Mouse (Mus musculus): ENCODE measurements at regions not wholly inside any gene's neighbourhood (a gene's known extent, or its start where the extent isn't known, plus 50 kb on each side); places are given as distances from the start of the nearest gene placed in this dataset.
A peak's percentile ranks its signal among the peaks of the same experiment; 100 is the strongest.

DNA sequence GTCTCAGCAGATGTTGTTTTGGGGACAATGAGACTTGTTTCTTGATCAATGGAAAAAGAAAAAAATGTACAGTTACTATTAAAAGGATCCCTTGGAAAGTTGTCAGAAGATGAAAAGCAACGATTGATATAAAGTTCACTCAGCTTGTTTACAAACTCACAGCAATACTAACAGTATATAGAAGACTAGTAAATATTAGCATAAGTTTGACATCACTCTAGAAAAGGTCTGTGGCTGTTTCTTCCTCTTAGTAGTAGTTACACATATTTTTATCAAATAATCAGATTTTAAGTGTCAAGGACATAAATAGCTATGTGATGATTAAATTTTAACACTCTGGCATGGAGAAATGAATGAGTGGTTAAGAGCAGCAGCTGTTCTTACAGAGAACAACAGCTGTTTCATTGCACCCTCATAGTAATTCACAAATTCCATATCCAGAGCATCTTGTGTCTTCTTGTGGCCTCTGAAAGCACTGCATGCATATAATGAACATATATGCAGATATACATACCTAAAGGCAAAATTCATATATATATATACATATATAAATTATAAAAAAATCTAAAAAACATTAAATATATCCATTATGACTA is 179.1 kb upstream of the Pcdh10 start:
- Histone ChIP-seq H3K9ac (no peak overlapping the region), H3K27ac (no peak overlapping the region), H3K4me2 (no peak overlapping the region), H3K27me3 (no peaks in the 10 kb centered on the region), H3K9me3 (no peaks in the 10 kb centered on the region), H3K4me1 (0 out of 2 replicates have a peak, but pooled peaks cover under 1% of the 10 kb centered on the region), H3K4me3 (no peak overlapping the region), H3K36me3 (no peaks in the 10 kb centered on the region)
- ATAC-seq (ENCODE audit: borderline replicate concordance, extremely low read depth, low FRiP score, low TSS enrichment): peak; percentile 52; the same call in 1 of the 2 replicates
- WGBS: 44% methylated on average over 1 of the region's 1 CpGs

DNA sequence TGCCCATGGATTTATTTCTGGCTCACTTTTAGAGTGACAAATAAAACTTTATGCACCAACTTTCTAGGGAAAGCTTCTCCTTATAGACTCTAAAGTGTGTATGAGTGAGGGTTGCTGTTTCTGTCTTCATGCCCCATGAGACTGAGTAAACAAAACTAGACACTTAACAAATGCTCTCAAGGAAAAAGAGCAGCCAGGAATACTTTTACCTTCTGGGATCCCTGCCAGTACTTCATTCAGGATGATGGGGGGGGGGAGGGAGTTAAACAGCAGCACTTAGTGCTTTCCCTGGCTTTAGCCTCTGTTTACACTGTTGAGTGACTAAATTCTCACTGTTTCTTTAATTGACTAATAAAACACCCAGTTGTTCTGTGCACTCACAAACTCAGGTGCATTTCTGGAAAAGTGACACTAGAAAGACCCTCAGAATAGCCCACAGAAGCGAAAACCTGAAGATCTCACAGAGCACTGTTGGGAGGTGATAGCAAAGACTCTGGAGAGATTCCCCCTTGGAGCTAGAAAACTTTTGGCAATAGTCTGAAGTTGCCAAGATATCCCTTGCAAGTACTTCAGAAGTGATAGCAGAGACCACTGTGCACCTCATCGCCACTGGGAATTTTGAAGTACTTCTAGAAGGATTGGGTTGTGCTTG is 173.7 kb upstream of the Pcdh10 start:
- 41% methylated on average over 2 of the region's 2 CpGs for WGBS
- peak; percentile 83 for ATAC-seq (ENCODE audit: borderline replicate concordance, extremely low read depth, low FRiP score, low TSS enrichment)

GRCm38 (mm10) chr3:45231641-45232433 is 146.4 kb upstream of the Pcdh10 start:
- no peak overlapping the region for H3K27ac ChIP-seq
- no peaks in the 10 kb centered on the region for H3K36me3 ChIP-seq
- 58% methylated on average over 5 of the region's 5 CpGs for WGBS
- H3K4me2 ChIP-seq: no peak overlapping the region
- no peak for ATAC-seq (ENCODE audit: borderline replicate concordance, extremely low read depth, low FRiP score, low TSS enrichment)
- no peaks in the 10 kb centered on the region for H3K4me1 ChIP-seq
- H3K27me3 ChIP-seq: no peaks in the 10 kb centered on the region
- H3K4me3 ChIP-seq: no peak overlapping the region
- H3K9ac ChIP-seq: no peak overlapping the region
- H3K9me3 ChIP-seq: no peaks in the 10 kb centered on the region

More for the DNA sequence above, 173.7 kb upstream of the Pcdh10 start:
- no peaks in the 10 kb centered on the region for H3K27me3 ChIP-seq
- no peaks in the 10 kb centered on the region for H3K9me3 ChIP-seq
- H3K9ac ChIP-seq: no peak overlapping the region
- 0 out of 2 replicates have a peak overlapping the region, but pooled peaks have one; percentile 9 for H3K27ac ChIP-seq
- H3K4me1 ChIP-seq: 0 out of 2 replicates have a peak, but pooled peaks cover 10% of the 10 kb centered on the region
- no peak overlapping the region for H3K4me3 ChIP-seq
- H3K36me3 ChIP-seq: no peaks in the 10 kb centered on the region
- no peak overlapping the region for H3K4me2 ChIP-seq

- Histone ChIP-seq H3K4me2 (no peak overlapping the region), H3K9me3 (no peaks in the 10 kb centered on the region), H3K36me3 (no peaks in the 10 kb centered on the region), H3K9ac (no peak overlapping the region), H3K4me1 (no peaks in the 10 kb centered on the region), H3K27ac (no peak overlapping the region), H3K4me3 (no peak overlapping the region), H3K27me3 (no peaks in the 10 kb centered on the region)
- WGBS: 31% methylated on average over 2 of the region's 2 CpGs
- ATAC-seq (ENCODE audit: borderline replicate concordance, extremely low read depth, low FRiP score, low TSS enrichment): no peak
Measured at GRCm38 (mm10) chr3:45238457-45238856, 139.7 kb upstream of the Pcdh10 start.

GRCm38 (mm10) chr3:45245456-45245855 is 132.7 kb upstream of the Pcdh10 start:
- H3K9ac ChIP-seq: no peak overlapping the region
- 88% methylated on average over 1 of the region's 1 CpGs for WGBS
- H3K36me3 ChIP-seq: no peaks in the 10 kb centered on the region
- H3K27ac ChIP-seq: no peak overlapping the region
- ATAC-seq (ENCODE audit: borderline replicate concordance, extremely low read depth, low FRiP score, low TSS enrichment): no peak
- no peaks in the 10 kb centered on the region for H3K27me3 ChIP-seq
- no peak overlapping the region for H3K4me3 ChIP-seq
- H3K4me2 ChIP-seq: no peak overlapping the region
- H3K4me1 ChIP-seq: no peaks in the 10 kb centered on the region
- no peaks in the 10 kb centered on the region for H3K9me3 ChIP-seq

GRCm38 (mm10) chr3:45246601-45247000 is 131.6 kb upstream of the Pcdh10 start:
- no peak overlapping the region for H3K4me2 ChIP-seq
- ATAC-seq (ENCODE audit: borderline replicate concordance, extremely low read depth, low FRiP score, low TSS enrichment): no peak

DNA sequence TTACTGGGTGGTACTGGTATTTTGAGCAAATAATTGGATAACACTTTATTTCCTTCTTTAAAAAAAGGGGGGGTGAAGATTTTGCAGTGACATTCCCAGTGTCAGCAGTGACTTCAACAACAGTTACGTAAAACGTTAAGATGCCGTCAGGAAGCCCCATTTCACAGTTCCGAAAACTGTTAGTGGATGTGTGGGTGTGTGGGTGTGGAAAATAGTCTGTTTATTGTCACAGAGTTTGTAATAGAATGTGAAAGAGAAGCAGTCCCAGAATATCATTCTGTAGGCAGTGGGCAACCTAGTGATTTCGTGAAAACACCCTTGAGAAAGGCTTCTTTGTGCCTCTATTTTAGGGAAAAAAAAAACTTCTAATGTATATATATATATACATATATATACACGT is 101.4 kb upstream of the Pcdh10 start:
- Histone ChIP-seq H3K27ac (no peak overlapping the region), H3K4me1 (no peaks in the 10 kb centered on the region), H3K9ac (no peak overlapping the region), H3K36me3 (no peaks in the 10 kb centered on the region), H3K9me3 (no peaks in the 10 kb centered on the region), H3K4me3 (no peak overlapping the region), H3K27me3 (no peaks in the 10 kb centered on the region), H3K4me2 (no peak overlapping the region)
- ATAC-seq (ENCODE audit: borderline replicate concordance, extremely low read depth, low FRiP score, low TSS enrichment): no peak
- WGBS: 80% methylated on average over 6 of the region's 6 CpGs

More at GRCm38 (mm10) chr3:45246601-45247000, 131.6 kb upstream of the Pcdh10 start:
- H3K27ac ChIP-seq: no peak overlapping the region
- H3K27me3 ChIP-seq: no peaks in the 10 kb centered on the region
- 64% methylated on average over 1 of the region's 1 CpGs for WGBS
- no peaks in the 10 kb centered on the region for H3K36me3 ChIP-seq
- H3K9me3 ChIP-seq: no peaks in the 10 kb centered on the region
- no peak overlapping the region for H3K9ac ChIP-seq
- no peaks in the 10 kb centered on the region for H3K4me1 ChIP-seq
- H3K4me3 ChIP-seq: no peak overlapping the region

DNA sequence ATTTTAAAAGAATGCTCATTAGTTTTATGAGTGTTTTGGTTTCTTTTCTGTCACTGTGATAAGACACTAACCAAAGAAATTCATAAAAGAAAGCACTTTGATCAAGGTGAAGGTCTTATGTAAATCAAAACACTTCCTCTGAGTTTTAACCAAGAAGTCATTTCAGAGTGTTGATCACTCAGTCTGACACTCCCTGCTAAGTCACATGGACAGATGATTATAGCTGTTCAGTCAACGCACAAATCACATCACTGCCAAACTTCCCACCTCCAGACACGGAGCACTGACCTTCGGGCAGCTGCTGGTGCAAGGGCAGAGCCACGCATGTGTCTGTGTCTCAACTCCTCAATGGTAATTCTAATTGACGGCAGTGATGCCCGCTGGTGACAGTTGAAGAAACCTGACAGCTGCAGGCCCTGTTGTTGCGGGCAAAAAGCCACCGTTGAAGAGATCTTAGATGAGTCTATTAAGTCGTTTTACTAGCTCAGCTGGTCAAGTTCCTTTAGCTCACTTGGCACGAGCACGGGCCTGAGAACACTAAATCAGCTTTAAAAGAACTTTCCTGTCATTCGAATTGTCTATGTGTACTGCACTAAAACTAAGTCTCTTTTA is 80.8 kb upstream of the Pcdh10 start:
- Histone ChIP-seq H3K27ac (no peak overlapping the region), H3K4me2 (no peak overlapping the region), H3K9ac (no peak overlapping the region), H3K27me3 (no peaks in the 10 kb centered on the region), H3K9me3 (no peaks in the 10 kb centered on the region), H3K4me3 (no peak overlapping the region), H3K4me1 (no peaks in the 10 kb centered on the region), H3K36me3 (no peaks in the 10 kb centered on the region)
- ATAC-seq (ENCODE audit: borderline replicate concordance, extremely low read depth, low FRiP score, low TSS enrichment): no peak
- WGBS: 63% methylated on average over 12 of the region's 12 CpGs

- no peaks in the 10 kb centered on the region for H3K27me3 ChIP-seq
- H3K9me3 ChIP-seq: no peaks in the 10 kb centered on the region
- no peak overlapping the region for H3K27ac ChIP-seq
- no peak overlapping the region for H3K4me3 ChIP-seq
- H3K4me2 ChIP-seq: no peak overlapping the region
- H3K9ac ChIP-seq: no peak overlapping the region
- ATAC-seq (ENCODE audit: borderline replicate concordance, extremely low read depth, low FRiP score, low TSS enrichment): no peak
- H3K4me1 ChIP-seq: no peaks in the 10 kb centered on the region
- WGBS: 45% methylated on average over 2 of the region's 2 CpGs
- H3K36me3 ChIP-seq: no peaks in the 10 kb centered on the region
Measured at GRCm38 (mm10) chr3:45319257-45319656, 58.9 kb upstream of the Pcdh10 start.

All from lung, embryonic 15.5 days (tissue).